Mouse (Mus musculus) liver, embryonic 11.5 days (tissue): ENCODE measurements around the gene Tnfrsf18. TPM values are rescaled to one million over a fixed set of nuclear protein-coding genes. Genes with fewer than 3 reads are reported as not detected.

Experiments used
- ATAC-seq: fragments of 200-750 bp; cut with Nextera tagmentation; replicated peaks from 2 replicates; pipeline ENCODE4 v1.8.0; 2017; ENCODE audit warnings: moderate number of reproducible peaks, mild to moderate bottlenecking, moderate TSS enrichment, moderate library complexity; ENCODE audit not compliant: low FRiP score
- DNase-seq: peaks from one replicate; pipeline ENCODE4 v3.0.0-alpha.2; 2017; ENCODE audit warnings: low spot score
- H3K27ac ChIP-seq: fragments of 300-500 bp; sonication (generic); 2 replicates; pipeline ENCODE4 v1.5.1; 2014; ENCODE audit warnings: mild to moderate bottlenecking, low read depth, low read length, control low read depth
- H3K27me3 ChIP-seq: fragments of 300-500 bp; sonication (generic); replicated peaks from 2 replicates; pipeline ENCODE4 v1.6.1; 2014; ENCODE audit warnings: low read length, mixed read lengths; ENCODE audit not compliant: control insufficient read depth, insufficient read depth
- H3K36me3 ChIP-seq: fragments of 300-500 bp; sonication (generic); 2 replicates; pipeline ENCODE4 v1.6.1; 2014; ENCODE audit warnings: mild to moderate bottlenecking, low read length, moderate library complexity, mixed read lengths; ENCODE audit not compliant: control insufficient read depth, insufficient read depth
- H3K4me1 ChIP-seq: fragments of 300-500 bp; sonication (generic); replicated peaks from 2 replicates; pipeline ENCODE4 v1.6.1; 2014; ENCODE audit warnings: low read length, mixed read lengths; ENCODE audit not compliant: control insufficient read depth, insufficient read depth
- H3K4me2 ChIP-seq: fragments of 300-500 bp; sonication (generic); 2 replicates; pipeline ENCODE4 v1.6.1; 2014; ENCODE audit warnings: mild to moderate bottlenecking, control low read depth, moderate library complexity
- H3K4me3 ChIP-seq: fragments of 300-500 bp; sonication (generic); 2 replicates; pipeline ENCODE4 v1.5.1; 2014; ENCODE audit warnings: low read depth, low read length, control low read depth
- H3K9ac ChIP-seq: fragments of 300-500 bp; sonication (generic); 2 replicates; pipeline ENCODE4 v1.6.1; 2014; ENCODE audit warnings: low read depth, low read length, control low read depth
- H3K9me3 ChIP-seq: fragments of 300-500 bp; sonication (generic); 2 replicates; pipeline ENCODE4 v1.6.1; 2016; ENCODE audit warnings: low read length, inconsistent platforms, mixed read lengths; ENCODE audit not compliant: control insufficient read depth
- WGBS: fragments of 180-500 bp; shearing (Covaris S2); extraction: QIAGEN DNeasy Blood & Tissue Kit; methylation state at CpG from one replicate; pipeline ENCODE4 v1.1.7; 2014; 5-methylcytosine and 5-hydroxymethylcytosine counted together
- polyA plus RNA-seq: library from polyadenylated mRNA; unstranded; fragments of >200 nt; fragmentation: Nextera tagmentation; extraction: Ambion mirVana; gene quantifications from 2 replicates; pipeline ENCODE4 v1.2.1, GENCODE M21; 2014

Tnfrsf18 gene
- polyA plus RNA-seq, 1 experiment from 2014 or later, result 1.0 TPM

DNA sequence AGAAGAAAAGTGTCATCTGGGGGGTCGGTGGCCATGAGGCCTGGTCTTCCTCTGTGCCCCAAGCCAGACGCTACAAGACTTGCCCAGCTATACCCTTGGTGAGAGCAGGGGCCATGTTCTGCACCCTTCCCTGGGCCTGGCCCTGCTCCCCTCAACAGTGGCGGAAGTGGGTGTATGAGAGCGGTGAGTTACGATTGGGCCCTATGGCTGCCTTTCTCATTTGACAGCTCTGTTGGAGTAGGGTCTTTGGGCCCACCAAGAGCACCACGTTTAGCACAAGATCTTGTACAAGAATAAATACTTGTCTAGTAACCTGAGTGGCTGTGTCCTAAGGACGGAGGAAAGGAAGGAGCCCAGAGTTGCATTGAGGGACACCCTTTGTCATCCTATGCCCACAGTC, 2.6 kb downstream of the Tnfrsf18 start:
- no peak overlapping the region for H3K4me2 ChIP-seq
- no peaks in the 10 kb centered on the region for H3K36me3 ChIP-seq
- DNase-seq (no peak), ATAC-seq (no peak)
- H3K9me3 ChIP-seq, result no peaks in the 10 kb centered on the region
- no peaks in the 10 kb centered on the region for H3K27me3 ChIP-seq
- peaks cover 13% of the 10 kb centered on the region for H3K4me1 ChIP-seq
- H3K27ac ChIP-seq, result no peak overlapping the region
- 89% methylated on average over 7 of the region's 7 CpGs for WGBS
- no peak overlapping the region for H3K4me3 ChIP-seq
- H3K9ac ChIP-seq, result no peak overlapping the region

GRCm38 (mm10) chr4:156030651-156031118, 4.7 kb downstream of the Tnfrsf18 start:
- no peak for ATAC-seq
- no peak for DNase-seq
- peak overlapping the region; percentile 63 for H3K9ac ChIP-seq
- no peak overlapping the region for H3K27ac ChIP-seq
- H3K4me2 ChIP-seq, result peak overlapping the region; percentile 58
- 62% methylated on average over 9 of the region's 9 CpGs for WGBS
- no peaks in the 10 kb centered on the region for H3K9me3 ChIP-seq
- H3K36me3 ChIP-seq, result no peaks in the 10 kb centered on the region
- H3K27me3 ChIP-seq, result peaks cover 18% of the 10 kb centered on the region
- peaks cover 17% of the 10 kb centered on the region for H3K4me1 ChIP-seq
- H3K4me3 ChIP-seq, result peak overlapping the region; percentile 51

- Histone ChIP-seq H3K4me3 (peak overlapping the region; percentile 51), H3K27me3 (peaks cover 23% of the 10 kb centered on the region), H3K4me1 (peaks cover 17% of the 10 kb centered on the region), H3K9ac (peak overlapping the region; percentile 63), H3K4me2 (peak overlapping the region; percentile 58), H3K9me3 (no peaks in the 10 kb centered on the region), H3K36me3 (no peaks in the 10 kb centered on the region), H3K27ac (peak overlapping the region; percentile 38; the same call in 1 of the 2 replicates)
- ATAC-seq (0 out of 2 replicates have a peak, but pooled peaks have one; percentile 16), DNase-seq (peak; percentile 47)
- WGBS, result 13% methylated on average over 7 of the region's 7 CpGs
These were observed 5.3 kb downstream of the Tnfrsf18 start for GRCm38 (mm10) chr4:156031255-156031592.

DNA sequence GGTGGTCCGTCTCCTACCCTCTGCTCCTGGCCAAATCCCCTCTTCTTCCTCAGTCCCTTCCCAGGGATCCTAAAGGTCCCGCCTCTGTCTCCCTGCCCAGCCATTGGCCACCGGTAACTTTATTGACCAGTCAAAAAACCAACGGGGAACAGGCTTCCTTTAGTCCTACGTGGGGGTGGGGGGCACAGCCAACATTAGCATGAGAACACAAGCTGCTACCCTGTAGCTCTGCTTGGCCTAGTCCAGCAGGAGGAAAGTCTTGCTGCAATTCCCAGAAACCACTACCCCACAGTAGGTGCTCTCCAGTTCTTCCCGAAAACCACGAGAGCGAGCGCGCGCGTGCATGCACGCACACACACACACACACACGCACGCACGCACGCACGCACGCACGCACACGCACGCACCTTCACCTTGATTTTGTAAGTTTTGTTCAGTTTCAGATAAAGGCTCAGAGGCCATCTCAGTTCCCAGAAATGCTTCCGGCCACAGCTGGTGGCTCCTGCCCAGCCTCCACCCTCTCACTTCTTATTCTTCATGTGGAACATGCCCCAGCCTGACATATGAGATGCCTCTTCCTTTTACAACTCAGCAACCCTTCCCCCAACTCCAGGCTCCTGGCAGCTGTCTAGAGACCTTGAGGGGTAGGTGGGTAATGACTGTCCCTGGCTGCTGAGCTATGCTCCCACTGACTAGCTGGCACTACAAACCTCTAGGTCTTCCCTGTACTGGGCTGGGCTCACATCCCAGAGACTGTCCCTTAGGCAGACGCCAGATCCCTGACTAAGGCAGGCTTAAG, 5.8 kb downstream of the Tnfrsf18 start:
- peak overlapping the region; percentile 51 for H3K4me3 ChIP-seq

DNA sequence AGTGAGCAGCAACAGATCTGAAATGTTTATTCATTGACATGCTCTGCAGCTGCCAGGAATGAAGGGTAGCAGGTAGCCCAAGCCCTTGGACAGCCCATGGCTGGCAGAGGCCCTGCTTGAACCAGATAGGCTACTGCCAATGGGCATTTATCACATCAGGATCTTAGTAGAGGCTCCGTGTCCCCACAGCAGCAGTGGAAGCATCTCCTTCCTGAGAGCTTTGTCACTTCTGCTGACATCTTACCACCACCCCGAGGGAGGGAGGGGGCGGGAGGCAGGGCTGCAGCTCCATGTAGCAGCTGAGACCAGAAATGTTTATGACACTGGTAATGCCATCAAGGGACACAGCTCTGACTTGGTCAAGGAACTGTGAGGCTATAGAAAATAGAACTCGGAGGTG, 6.9 kb downstream of the Tnfrsf18 start:
- Histone ChIP-seq H3K4me3 (no peak overlapping the region), H3K27me3 (peaks cover 26% of the 10 kb centered on the region), H3K9me3 (no peaks in the 10 kb centered on the region), H3K4me1 (peaks cover 17% of the 10 kb centered on the region), H3K9ac (no peak overlapping the region), H3K4me2 (no peak overlapping the region), H3K27ac (no peak overlapping the region), H3K36me3 (no peaks in the 10 kb centered on the region)
- DNase-seq, result no peak
- ATAC-seq, result no peak
- WGBS, result 67% methylated on average over 4 of the region's 4 CpGs

More for the DNA sequence above, 5.8 kb downstream of the Tnfrsf18 start:
- Histone ChIP-seq H3K9me3 (no peaks in the 10 kb centered on the region), H3K4me2 (peak overlapping the region; percentile 58), H3K9ac (peak overlapping the region; percentile 63), H3K4me1 (peaks cover 17% of the 10 kb centered on the region), H3K27me3 (peaks cover 26% of the 10 kb centered on the region), H3K27ac (peak overlapping the region; percentile 80; the same call in 1 of the 2 replicates), H3K36me3 (no peaks in the 10 kb centered on the region)
- DNase-seq (peak; percentile 73), ATAC-seq (peak; percentile 70)
- WGBS, result 3% methylated on average over 24 of the region's 24 CpGs

DNA sequence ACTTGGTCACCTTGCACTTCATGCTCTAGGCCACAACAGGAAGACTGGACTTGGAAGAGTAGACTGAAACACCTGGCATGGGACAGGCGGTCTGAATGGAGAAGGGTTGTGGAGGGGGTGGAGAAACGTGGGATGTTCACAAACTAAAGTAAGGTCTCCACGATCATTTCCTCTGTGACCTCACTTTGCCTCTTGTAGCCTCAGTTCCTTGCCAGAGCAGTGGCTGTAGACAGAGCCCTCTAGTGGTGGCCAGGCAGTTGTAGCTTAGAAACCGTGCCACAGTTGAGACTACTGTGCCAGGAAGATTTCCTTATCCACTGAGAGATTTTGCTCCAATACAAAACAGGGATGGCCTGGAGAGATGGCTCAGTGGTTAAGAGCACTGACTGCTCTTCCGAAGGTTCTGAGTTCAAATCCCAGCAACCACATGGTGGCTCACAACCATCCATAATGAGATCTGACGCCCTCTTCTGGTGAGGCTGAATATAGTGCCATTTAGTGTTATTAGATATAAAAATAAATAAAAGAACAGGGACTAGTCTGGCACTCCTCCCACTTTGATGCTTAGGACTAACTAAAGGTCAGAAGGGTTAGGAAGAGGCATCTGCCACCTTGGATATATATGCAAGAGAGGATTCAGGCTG, 7.6 kb downstream of the Tnfrsf18 start:
- Histone ChIP-seq H3K4me3 (no peak overlapping the region), H3K9me3 (no peaks in the 10 kb centered on the region), H3K9ac (no peak overlapping the region), H3K27me3 (peaks cover 26% of the 10 kb centered on the region), H3K36me3 (no peaks in the 10 kb centered on the region), H3K4me2 (no peak overlapping the region), H3K4me1 (peaks cover 17% of the 10 kb centered on the region), H3K27ac (no peak overlapping the region)
- 38% methylated on average over 6 of the region's 6 CpGs for WGBS
- DNase-seq, result no peak
- ATAC-seq, result no peak; the same call in 1 of the 2 replicates

GRCm38 (mm10) chr4:156034301-156034700, 8.3 kb downstream of the Tnfrsf18 start:
- H3K27me3 ChIP-seq, result peaks cover 26% of the 10 kb centered on the region
- no peaks in the 10 kb centered on the region for H3K36me3 ChIP-seq
- H3K4me1 ChIP-seq, result peaks cover 17% of the 10 kb centered on the region
- no peak overlapping the region for H3K9ac ChIP-seq
- ATAC-seq (no peak), DNase-seq (no peak)
- no peaks in the 10 kb centered on the region for H3K9me3 ChIP-seq
- H3K4me3 ChIP-seq, result no peak overlapping the region
- 72% methylated on average over 4 of the region's 4 CpGs for WGBS
- H3K27ac ChIP-seq, result no peak overlapping the region
- no peak overlapping the region for H3K4me2 ChIP-seq

GRCm38 (mm10) chr4:156034901-156035300, 8.9 kb downstream of the Tnfrsf18 start:
- peaks cover 26% of the 10 kb centered on the region for H3K27me3 ChIP-seq
- H3K27ac ChIP-seq, result no peak overlapping the region
- no peak overlapping the region for H3K9ac ChIP-seq
- H3K4me3 ChIP-seq, result peak overlapping the region; percentile 20; the same call in 1 of the 2 replicates
- no peaks in the 10 kb centered on the region for H3K36me3 ChIP-seq
- DNase-seq (no peak), ATAC-seq (no peak)
- peaks cover 17% of the 10 kb centered on the region for H3K4me1 ChIP-seq
- 11% methylated on average over 25 of the region's 25 CpGs for WGBS
- H3K4me2 ChIP-seq, result peak overlapping the region; percentile 46
- no peaks in the 10 kb centered on the region for H3K9me3 ChIP-seq
